Mouse (Mus musculus) MEL-GATA-1-ER (cell line): Measurements from ENCODE around the gene Map4k5.

Experiments used
- DNase-seq: peaks from one replicate; pipeline ENCODE4 v3.0.0-alpha.2; 2012; ENCODE audit warnings: low read depth; ENCODE audit errors: extremely low read depth

Map4k5 gene

DNA sequence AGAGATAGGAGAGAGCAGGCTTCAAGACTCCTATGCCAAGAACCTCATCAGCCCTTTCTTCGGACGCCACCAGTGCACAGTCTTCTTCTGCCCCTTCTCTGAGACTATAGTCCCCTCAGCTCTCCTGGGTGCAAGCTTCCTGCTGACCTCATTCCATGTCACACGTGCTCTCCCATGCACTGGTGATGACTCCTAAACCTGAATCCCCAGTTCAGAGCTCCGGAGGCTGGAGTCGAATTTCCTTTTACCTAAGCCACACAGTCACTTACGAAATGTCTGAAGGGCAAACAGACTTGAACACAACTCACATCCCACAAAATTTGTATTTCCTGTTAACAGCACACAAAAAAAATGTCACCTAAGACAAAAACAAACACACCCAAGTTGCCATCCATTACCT lies 5.2 kb downstream of the Map4k5 start:
- no peak for DNase-seq

DNA sequence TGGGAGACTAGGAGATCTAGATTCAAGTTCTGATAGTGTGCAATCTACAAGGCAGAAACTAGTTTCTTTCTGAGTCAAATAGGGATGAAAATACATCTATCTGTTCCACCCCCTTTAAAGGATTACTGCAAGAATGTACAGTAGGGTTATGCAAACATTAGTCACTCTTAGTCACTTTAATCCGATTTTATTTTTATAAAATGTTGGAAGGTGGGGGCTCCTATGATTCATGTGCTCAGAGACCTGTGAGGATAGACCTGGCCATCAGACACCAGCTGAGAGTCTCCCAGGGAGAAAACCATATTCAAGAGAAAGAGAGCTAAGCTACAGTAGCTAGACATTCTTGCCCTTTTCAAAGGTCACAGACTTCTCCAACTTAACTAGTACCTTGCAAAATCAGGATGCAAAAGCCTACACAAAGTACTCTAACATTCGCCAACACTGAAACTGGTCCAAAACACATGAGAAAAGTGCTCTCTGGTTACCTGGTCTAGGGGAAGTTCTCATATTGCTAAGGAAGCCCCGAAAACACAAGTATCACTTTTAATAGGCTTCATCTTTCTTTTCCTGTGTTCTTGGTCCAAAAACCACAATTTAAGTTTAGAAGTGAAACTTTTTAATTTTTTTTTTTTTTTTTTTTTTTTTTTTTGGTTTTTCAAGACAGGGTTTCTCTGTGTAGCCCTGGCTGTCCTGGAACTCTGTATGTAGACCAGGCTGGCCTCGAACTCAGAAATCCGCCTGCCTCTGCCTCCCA lies 7.7 kb downstream of the Map4k5 start:
- DNase-seq, result no peak

DNA sequence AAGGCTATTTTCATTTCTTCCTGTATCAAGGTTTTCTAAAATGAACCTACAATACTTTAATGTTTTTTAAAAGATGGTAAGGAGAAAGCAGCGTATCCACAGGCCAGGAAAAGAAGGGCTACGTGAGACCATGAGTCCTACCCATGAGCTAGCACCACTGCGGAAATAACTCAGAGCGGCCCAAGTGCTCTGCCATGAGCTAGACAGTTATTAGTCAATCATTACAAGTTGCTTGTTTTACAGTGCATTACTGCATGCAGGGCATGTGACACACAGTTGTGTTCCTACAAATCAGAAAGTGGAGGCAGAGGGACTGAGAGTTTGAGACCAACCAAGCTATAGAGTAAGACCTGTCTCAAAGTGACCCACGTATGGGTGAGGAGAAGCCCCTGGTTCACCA lies 8.9 kb downstream of the Map4k5 start:
- no peak for DNase-seq

DNA sequence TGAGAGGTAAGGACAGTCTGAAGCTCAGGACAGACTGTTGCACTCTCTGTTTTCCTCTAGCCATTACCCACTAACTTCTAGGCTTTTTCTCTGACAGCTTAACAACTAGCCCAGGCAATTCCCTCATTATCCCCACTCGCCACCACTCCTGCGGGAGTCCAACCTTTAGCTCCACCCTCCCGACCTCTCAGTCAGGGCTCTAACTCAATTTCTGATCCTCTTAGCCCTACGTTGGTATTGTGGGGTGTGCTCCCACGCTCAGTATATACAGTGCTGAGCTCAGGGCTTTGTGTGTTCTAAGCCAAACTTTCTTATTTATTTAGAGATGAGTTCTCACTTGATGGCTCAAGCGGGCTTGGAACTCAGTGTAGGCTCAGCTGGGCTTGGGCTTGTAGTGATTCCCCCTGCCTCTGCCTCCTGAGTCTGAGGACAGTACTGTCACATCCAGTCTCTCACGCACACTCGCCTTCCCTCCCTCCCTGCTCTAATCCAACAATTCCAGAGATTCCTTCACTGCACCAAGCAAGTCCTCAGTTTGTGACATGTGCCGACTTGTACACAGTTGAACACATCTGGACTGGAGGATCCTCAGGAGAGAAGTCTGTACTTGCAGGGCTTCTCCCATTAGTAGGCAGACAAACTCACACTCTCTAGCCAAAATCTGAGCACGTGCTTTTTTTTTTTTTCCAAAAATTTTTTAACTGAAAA lies 11.6 kb downstream of the Map4k5 start:
- DNase-seq, result no peak

DNA sequence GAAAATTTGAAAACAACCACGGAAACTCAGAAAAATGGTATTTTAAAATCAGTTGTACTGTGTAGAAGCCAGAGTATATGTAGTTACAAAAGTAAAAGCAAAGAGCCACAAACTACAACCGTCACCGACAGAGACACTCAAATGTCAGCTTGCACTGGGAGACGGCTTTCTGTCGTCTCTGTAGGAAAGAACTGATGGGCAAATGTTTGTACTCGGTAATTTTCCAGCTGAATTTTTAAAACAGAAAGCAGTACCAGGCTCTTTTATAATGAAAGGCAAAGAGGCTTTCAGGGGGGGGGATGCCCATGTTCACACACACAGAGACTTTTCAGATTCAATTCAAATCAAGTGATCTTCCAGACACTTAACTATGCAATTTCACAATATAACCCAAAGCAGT lies 13.3 kb downstream of the Map4k5 start:
- no peak for DNase-seq

DNA sequence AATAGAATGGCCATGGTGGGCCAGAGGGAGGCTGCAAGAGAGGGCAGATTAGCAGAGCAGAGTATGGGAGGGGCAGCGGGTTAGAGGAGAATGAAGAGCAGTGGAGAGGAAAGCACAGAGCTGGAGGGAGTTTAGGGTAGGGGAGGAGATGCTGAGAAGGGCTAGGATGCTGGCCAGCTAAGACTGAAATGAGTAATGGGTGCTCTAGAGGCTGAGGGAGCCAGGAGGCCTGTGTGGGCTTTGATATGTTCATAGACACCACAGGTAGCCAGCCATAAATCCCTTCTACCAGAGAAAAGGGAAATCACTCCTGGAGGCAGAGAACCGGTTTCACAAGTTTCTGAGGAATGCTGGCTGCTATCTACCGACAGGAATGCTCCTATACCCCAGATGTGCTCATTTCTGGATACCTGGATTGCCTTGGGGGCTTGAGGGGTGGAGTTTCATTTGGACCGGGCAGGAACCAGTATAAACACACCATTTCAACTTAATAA lies 13.8 kb downstream of the Map4k5 start:
- no peak for DNase-seq

DNA sequence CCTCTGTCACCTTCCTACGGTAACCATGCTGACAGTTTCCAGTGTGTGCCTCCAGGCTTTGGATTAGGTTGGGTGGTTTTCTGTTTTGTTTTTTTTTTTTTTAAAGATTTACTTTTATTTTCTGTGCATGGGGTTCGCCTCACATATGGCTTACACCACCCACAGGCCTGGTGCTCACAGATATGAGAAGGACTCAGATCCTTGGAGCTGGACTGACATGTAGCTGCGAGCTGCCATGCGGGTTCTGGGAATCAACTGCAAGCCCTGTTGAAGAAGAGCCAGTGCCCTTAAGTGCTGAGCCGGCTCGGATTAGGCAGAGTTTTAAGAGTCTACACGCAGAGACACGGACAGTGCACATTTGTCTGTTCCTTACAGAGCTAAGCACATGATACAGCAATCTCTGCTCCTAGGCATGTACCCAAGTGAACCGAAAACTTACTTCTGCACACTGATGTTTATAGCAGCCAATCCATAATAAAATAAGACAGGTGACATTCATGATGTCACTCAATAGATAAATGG lies 15.1 kb downstream of the Map4k5 start:
- DNase-seq, result no peak

DNA sequence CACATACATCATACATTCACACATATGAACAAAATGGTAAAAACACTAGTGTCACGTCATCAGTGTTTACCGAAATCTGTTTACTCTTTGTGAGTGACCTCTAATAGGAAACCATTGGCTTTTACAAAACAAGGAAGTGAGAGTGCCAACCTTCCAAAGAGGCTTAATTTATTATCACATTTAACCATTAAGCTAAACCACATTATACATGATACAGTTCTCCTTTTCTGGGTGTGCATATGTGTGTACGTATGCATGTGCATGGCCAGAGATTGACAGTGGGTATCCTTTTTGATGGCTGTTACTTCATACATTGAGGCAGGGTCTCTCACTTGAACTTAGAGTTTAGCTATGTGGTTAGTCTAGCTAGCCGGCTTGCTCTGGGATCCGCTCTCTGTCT lies 21.4 kb downstream of the Map4k5 start:
- peak; percentile 34 for DNase-seq

DNA sequence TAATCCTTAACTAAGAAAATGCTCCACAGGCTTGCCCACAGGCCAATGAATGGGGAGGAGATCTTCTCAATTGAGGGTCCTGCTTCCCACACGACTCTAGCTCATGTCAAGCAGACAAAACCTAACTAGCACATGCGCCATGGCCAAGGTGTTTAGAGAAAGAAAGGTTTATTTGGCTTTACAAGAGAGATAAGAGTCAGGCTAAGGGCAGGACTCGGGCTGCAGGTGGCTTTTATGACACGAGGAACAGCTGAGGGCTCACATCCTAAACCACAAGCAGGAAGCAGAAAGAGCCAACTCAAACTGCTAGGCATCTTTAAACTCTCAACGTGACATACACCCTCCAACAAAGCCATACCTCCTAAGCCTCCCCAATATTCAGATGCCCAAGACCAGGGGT lies 25.7 kb downstream of the Map4k5 start:
- no peak for DNase-seq

DNA sequence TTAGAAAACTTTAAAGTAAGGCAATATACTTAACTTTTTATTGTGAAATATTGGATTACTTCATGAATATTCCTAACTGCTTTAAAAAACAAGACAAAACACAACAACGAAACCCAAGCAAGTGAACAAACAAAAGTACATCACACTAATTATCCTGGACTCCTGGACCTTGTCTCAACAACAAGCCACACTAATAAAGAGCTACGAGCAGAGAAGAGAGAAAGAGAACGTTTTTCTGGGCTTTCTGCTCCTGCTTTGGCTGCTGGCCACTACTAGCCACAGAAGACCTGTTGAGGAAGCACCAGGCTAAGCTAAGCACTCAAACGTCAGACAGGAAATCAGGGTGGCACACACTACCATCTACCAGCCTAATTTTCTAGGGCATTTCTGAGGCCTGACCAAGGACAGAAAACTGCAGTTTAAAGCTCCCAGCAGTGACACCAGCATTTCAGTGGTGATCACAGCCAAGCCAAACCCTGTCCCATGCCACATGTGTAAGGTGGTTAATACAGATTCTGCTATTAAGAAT lies 28.8 kb downstream of the Map4k5 start:
- no peak for DNase-seq

DNA sequence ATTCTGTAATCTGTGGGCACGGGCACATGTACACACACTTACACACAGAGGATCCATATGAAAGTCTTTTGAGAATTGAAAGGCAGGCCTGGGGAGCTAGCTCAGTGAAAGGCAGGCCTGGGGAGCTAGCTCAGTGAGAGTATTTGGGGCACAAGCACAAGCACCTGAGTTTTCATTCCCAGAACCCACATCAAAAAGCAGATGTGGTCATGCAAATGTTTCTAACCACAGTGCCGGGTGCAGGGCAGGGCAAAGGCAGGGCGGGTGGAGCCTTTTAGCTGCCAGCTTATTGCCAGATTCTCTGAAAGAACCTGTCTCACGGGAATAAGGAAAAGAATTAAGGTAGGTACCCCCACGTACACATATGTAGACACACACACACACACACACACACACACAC lies 29.5 kb downstream of the Map4k5 start:
- no peak for DNase-seq

DNA sequence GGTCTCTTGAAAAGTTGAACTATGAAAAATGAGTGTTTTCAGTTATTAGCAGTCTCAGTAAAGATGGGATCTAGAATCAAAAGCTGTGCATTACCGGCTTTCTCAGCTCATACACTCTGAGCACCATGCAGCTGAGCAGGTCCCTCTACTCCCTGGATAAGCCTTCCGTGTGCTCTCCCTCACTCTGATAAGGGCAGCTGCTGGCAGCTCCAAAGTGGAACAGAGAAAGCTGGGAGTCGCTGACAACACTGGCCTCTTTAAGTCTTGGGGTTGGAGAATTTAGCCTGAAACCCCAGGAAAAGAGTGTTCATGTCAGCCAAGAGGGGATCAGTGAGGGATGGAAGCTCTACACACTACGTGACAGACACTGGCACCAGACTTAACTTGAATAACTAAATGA lies 34.2 kb downstream of the Map4k5 start:
- DNase-seq, result no peak

DNA sequence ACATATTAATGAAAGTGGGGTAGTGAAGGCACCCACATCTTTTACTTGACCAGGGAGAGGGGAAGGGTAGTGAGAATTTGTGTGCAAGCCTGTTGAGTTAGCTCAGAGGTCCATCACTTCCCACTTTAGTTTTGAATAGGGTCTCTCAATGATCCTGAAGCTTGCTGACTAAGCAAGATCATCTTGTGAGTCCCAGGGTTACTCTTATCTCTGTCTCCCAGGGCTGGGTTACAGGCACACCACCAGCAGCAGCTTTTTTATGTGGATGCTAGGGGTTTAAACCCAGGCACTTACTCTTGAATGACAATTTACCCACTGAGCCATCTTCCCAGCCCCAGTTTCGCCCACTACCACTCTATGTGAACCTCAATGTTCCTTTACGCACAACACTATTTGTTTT lies 35.4 kb downstream of the Map4k5 start:
- peak; percentile 52 for DNase-seq

DNA sequence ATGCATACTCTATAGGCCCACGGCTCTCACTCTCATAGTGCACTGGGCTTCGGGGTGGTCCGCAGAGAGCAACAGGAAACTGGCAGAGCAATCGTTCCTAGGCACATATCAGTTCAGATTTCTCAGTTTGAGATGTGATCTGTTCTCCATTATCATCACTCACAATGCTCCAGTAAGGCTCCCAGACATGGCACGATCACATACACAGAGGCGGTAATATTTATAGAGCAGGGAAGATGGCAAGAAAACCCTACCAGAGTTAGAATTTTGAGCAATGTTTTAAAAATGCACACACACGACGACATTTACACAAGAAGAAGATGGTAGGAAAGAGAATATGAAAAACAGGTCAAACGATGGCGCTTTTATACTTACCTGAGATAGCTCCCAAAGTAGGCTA lies 36.6 kb downstream of the Map4k5 start:
- no peak for DNase-seq

DNA sequence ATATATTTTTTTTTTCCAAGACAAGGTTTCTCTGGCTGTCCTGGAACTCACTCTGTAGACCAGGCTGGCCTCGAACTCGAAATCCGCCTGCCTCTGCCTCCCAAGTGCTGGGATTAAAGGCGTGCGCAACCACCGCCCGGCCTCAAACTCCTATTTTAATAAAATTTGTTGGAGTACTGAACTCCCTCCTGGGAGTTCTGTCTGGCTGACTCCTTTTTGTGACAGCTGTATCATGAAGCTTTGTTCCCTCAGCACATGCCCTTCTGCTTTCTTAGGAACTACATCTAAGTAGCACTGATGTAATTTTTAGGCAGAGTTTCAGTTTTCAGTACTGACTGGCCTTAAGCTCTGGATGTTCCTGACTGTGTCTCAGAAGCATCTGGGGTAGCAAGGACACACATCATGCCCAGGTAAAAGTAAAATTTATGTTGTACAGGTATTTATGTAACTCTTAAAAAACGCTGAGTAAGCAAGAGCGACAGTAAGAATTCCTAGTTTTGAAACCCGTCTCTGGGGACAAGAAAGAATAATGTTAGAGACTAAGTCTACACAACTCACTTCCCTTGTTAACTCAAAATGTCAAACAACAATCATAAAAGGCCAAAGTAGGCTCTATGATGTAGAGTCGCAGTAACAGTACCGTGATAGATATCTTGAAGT lies 37.2 kb downstream of the Map4k5 start:
- DNase-seq, result no peak

DNA sequence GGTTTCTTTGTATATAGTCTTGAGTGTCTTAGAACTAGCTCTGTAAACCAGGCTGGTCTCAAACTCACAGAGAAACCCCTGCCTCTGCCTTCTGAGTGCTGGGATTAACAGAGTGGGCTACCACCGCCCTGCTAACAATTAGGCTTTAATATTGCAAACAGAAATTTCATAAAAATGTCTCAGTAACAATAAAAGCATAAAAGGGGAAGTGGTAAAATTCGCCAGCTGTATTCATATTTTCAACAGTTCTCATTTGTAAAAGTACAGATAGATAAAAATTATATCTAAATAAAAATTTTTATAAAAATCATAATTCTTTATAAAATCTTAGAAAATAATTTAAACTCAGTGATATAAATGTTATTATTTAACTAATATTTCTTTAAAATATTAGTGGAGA lies 39.1 kb downstream of the Map4k5 start:
- DNase-seq, result no peak

DNA sequence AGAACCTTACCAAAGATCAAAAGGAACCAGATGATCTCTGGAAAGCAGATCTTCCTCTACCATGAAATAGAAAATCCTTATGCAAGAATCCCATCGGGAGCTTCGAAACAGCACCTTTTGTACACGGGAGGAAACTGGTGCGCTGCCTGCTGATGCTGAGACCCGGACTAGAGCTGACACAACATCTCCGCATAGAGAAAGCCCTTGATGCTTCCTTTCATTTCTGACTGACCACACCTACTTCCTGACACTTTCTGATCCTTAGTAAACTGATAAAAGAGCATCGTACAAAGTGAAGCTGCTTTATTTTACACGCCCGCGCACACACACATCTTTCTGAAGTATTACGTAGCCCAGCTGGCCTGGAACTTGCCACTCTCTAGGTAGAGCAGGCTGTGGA lies 39.6 kb downstream of the Map4k5 start:
- no peak for DNase-seq

DNA sequence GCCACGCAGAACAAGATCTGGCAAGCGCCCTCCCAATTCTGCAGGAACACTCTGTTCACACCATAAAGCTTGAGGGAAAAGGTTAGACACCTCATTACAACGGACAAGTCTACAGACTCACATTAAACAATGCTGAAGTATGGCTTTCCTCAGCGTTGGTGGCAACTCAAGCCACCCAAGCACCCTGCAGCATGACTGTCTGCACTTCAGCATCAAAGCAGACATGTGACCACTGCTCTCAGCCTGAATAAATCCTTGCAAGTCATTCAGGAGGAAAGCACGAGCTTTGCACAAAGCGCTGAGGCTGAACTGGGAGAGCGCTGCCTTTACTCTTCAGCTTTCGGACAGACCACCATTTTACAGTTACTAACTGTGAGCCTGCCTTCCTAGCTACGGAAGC lies 40.7 kb downstream of the Map4k5 start:
- DNase-seq, result no peak

DNA sequence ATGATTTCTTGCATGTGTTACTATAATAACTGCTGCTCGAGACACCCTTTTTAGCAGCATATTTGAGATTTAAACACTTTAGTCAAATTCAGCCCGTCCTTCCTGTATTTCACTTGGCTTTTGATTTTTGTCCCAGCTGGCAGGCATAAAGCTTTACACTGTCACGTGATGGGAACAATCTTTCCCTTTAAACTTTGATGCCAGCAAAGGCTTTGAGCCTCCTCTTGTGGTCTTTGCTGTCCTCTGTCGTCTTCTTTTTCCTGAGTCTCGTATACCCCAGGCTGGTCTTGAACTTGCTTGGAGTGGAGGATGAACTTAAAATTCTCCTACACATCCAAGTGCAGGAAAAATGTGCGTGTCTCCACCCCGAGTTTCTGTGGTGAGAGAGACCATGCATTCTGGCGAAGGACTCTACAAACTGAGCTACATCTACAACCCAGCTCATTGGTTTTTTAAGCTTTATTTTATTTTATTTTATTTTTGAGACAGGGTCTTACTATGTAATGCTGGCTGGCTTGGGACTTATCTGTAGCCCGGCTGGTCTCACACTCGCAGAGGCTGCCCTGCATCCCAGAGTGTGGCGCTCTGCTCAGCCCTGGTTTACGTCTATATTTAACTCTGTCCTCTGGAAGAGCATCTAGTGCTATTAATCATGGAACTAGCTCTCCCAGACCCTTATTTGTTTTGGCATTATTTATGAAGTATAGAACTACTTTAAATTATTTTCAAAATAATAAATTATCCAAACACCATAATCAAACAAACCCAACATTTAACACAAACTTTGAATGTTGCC lies 44.7 kb downstream of the Map4k5 start:
- no peak for DNase-seq

DNA sequence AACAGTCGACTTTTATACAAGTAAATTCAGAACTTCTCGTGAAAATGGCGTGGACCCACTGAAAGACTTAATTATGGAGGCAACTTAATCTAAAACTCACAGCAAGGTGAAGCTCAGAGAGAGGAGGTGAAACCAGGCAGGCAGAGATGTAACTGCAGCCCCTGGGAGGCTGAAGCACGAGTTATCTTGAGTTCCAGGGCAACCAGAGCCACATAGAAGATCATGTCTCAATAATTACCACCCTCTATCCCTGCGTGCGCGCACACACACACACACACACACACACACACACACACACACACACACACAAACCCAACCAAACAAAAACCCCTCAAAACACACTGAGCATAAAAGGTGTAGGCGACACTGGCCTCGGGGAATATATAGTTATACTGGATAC lies 46.5 kb downstream of the Map4k5 start:
- DNase-seq, result no peak

DNA sequence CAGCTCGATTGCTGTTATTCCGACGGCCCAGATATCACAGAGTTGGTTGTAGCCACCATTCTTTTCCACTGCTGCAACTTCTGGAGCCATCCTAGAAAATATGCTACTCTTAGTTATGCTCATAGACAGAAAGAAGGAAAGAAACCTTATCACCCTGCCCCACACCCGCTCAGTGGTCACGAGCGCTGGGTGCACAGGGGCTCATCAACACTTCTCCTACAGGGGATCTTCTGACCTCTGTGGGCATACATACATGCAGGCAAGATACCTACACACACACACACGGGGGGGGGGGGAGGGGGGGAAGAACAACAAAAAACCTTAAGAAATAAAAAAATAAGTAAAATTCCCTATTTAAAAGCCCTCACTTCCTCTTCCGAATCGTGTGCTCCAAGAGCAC lies 47.3 kb downstream of the Map4k5 start:
- DNase-seq, result no peak
